Mouse (Mus musculus) hindbrain, embryonic 13.5 days (tissue): ENCODE measurements around the gene Sh3pxd2a. TPM values are rescaled to one million over a fixed set of nuclear protein-coding genes. Genes with fewer than 3 reads are reported as not detected.

Source experiments
- ATAC-seq: fragments of 200-750 bp; cut with Nextera tagmentation; 2 replicates; pipeline ENCODE4 v1.8.0; 2017; ENCODE audit warnings: moderate TSS enrichment; ENCODE audit not compliant: low FRiP score
- H3K27ac ChIP-seq: fragments of 300-500 bp; sonication (generic); 2 replicates; pipeline ENCODE4 v1.5.1; 2015; ENCODE audit warnings: inconsistent platforms, mild to moderate bottlenecking, moderate library complexity
- H3K27me3 ChIP-seq: fragments of 300-500 bp; sonication (generic); 2 replicates; pipeline ENCODE4 v1.6.1; 2015; ENCODE audit warnings: mild to moderate bottlenecking, inconsistent platforms
- H3K36me3 ChIP-seq: fragments of 300-500 bp; sonication (generic); 2 replicates; pipeline ENCODE4 v1.6.1; 2015; ENCODE audit warnings: mild to moderate bottlenecking, inconsistent platforms
- H3K4me1 ChIP-seq: fragments of 300-500 bp; sonication (generic); replicated peaks from 2 replicates; pipeline ENCODE4 v1.6.1; 2015; ENCODE audit warnings: inconsistent platforms
- H3K4me2 ChIP-seq: fragments of 300-500 bp; sonication (generic); 2 replicates; pipeline ENCODE4 v1.6.1; 2015; ENCODE audit warnings: inconsistent platforms, mild to moderate bottlenecking, moderate library complexity
- H3K4me3 ChIP-seq: fragments of 300-500 bp; sonication (generic); 2 replicates; pipeline ENCODE4 v1.5.1; 2015; ENCODE audit warnings: mild to moderate bottlenecking, inconsistent platforms
- H3K9ac ChIP-seq: fragments of 300-500 bp; sonication (generic); 2 replicates; pipeline ENCODE4 v1.6.1; 2015; ENCODE audit warnings: mild to moderate bottlenecking, inconsistent platforms
- H3K9me3 ChIP-seq: fragments of 300-500 bp; sonication (generic); 2 replicates; pipeline ENCODE4 v1.6.1; 2016; ENCODE audit warnings: inconsistent platforms
- WGBS: fragments of 180-500 bp; shearing (Covaris S2); methylation state at CpG from one replicate; pipeline ENCODE4 v1.1.7; 2015; 5-methylcytosine and 5-hydroxymethylcytosine counted together
- polyA plus RNA-seq: library from polyadenylated mRNA; unstranded; fragments of >200 nt; fragmentation: Nextera tagmentation; extraction: Ambion mirVana; gene quantifications from 2 replicates; pipeline ENCODE4 v1.2.1, GENCODE M21; 2015

Gene Sh3pxd2a
- polyA plus RNA-seq, 1 experiment from 2014 or later: 2.1 TPM

GRCm38 (mm10) chr19:47330743-47331227, 133.4 kb downstream of the Sh3pxd2a start:
- Histone ChIP-seq H3K4me2 (no peak overlapping the region), H3K4me3 (no peak overlapping the region), H3K4me1 (peaks cover 63% of the 10 kb centered on the region), H3K27ac (peak overlapping the region; percentile 66), H3K36me3 (no peaks in the 10 kb centered on the region), H3K9ac (no peak overlapping the region), H3K27me3 (no peaks in the 10 kb centered on the region), H3K9me3 (no peaks in the 10 kb centered on the region)
- peak; percentile 52 for ATAC-seq
- WGBS: 18% methylated on average over 10 of the region's 10 CpGs

DNA sequence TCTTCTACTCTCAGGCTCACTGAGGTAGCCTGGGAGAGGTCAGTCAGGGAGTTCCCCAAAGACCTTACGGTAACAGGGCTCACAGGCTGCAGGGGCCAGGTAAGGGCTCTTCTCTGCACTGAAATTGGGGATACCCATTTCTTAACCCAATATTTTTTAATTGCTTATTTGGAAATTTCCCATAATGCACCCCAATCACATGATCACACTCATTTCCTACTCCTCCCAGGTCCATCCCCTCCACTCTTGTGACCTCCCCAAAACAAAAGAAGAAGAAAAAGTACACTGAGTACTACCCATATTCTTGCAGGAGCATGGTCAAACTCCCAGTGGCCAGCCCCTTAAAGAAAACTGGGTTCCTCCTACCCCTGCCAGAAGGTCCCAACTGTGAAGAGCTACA, 135.1 kb downstream of the Sh3pxd2a start:
- 71% methylated on average over 1 of the region's 1 CpGs for WGBS
- Histone ChIP-seq H3K36me3 (no peaks in the 10 kb centered on the region), H3K9ac (no peak overlapping the region), H3K27me3 (no peaks in the 10 kb centered on the region), H3K4me3 (no peak overlapping the region), H3K4me1 (peaks cover 47% of the 10 kb centered on the region), H3K9me3 (no peaks in the 10 kb centered on the region), H3K27ac (no peak overlapping the region), H3K4me2 (no peak overlapping the region)
- ATAC-seq: no peak

GRCm38 (mm10) chr19:47327896-47328882, 136.0 kb downstream of the Sh3pxd2a start:
- H3K4me1 ChIP-seq: peaks cover 46% of the 10 kb centered on the region
- H3K4me2 ChIP-seq: no peak overlapping the region
- no peaks in the 10 kb centered on the region for H3K36me3 ChIP-seq
- H3K4me3 ChIP-seq: no peak overlapping the region
- no peaks in the 10 kb centered on the region for H3K9me3 ChIP-seq
- H3K27me3 ChIP-seq: no peaks in the 10 kb centered on the region
- peak overlapping the region; percentile 62 for H3K27ac ChIP-seq
- ATAC-seq: peak; percentile 43; the same call in 1 of the 2 replicates
- peak overlapping the region; percentile 56 for H3K9ac ChIP-seq
- 22% methylated on average over 11 of the region's 11 CpGs for WGBS

DNA sequence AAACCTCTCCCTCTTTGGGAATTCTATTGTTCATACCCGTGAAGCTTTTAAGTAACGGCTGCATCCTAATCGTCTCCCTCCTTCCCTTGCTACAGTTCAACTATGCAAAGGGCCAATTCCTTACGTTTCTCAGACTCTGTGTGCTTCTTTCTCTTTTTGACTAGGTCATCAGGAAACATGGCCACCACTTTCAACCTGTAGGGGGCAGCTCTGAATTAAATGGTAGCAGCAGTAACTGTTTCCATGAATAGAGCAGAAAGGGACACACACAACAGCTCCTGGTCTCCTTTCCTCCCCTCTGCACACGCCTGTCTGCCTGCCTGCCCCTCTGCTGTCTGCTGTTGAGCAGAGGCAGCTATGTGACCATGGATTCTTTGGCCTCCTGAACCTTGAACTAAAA, 138.3 kb downstream of the Sh3pxd2a start:
- no peak overlapping the region for H3K4me3 ChIP-seq
- H3K36me3 ChIP-seq: no peaks in the 10 kb centered on the region
- no peak overlapping the region for H3K4me2 ChIP-seq
- no peak overlapping the region for H3K9ac ChIP-seq
- H3K27ac ChIP-seq: no peak overlapping the region
- WGBS: 34% methylated on average over 5 of the region's 5 CpGs
- no peaks in the 10 kb centered on the region for H3K9me3 ChIP-seq
- no peak for ATAC-seq
- H3K4me1 ChIP-seq: peaks cover 43% of the 10 kb centered on the region
- no peaks in the 10 kb centered on the region for H3K27me3 ChIP-seq

- Histone ChIP-seq H3K4me3 (no peak overlapping the region), H3K27me3 (0 out of 2 replicates have a peak, but pooled peaks cover 3% of the 10 kb centered on the region), H3K27ac (no peak overlapping the region; the same call in 1 of the 2 replicates), H3K9me3 (no peaks in the 10 kb centered on the region), H3K4me2 (no peak overlapping the region), H3K36me3 (no peaks in the 10 kb centered on the region), H3K4me1 (peaks cover 53% of the 10 kb centered on the region), H3K9ac (no peak overlapping the region)
- no peak for ATAC-seq
- WGBS: 71% methylated on average over 11 of the region's 11 CpGs
These were observed 140.9 kb downstream of the Sh3pxd2a start for GRCm38 (mm10) chr19:47323096-47323849.

DNA sequence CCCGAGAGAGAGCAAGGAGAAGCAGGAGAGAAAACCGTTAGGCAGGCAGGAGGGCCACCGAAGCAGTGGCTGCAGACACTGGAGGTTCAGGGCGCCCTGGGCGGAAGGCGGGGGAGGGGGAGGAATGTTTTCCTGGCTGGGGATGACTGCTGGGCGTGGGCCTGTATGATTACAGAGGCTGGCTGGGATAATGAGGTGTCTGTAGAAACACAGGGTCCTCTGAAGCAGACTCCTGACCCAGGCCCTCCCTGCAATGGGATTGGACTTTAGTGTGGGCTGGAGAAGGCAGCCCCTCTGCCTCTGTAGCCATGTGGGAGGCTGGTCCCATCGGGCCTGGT, 143.9 kb downstream of the Sh3pxd2a start:
- no peaks in the 10 kb centered on the region for H3K9me3 ChIP-seq
- ATAC-seq: no peak
- peak overlapping the region; percentile 40; the same call in 1 of the 2 replicates for H3K27ac ChIP-seq
- H3K36me3 ChIP-seq: no peaks in the 10 kb centered on the region
- no peak overlapping the region for H3K4me2 ChIP-seq
- no peak overlapping the region for H3K4me3 ChIP-seq
- peaks cover 8% of the 10 kb centered on the region; the same call in 1 of the 2 replicates for H3K27me3 ChIP-seq
- peaks cover 62% of the 10 kb centered on the region for H3K4me1 ChIP-seq
- WGBS: 26% methylated on average over 8 of the region's 8 CpGs
- peak overlapping the region; percentile 55 for H3K9ac ChIP-seq

- H3K4me2 ChIP-seq: no peak overlapping the region
- no peak for ATAC-seq
- WGBS: 65% methylated on average over 10 of the region's 10 CpGs
- peak overlapping the region; percentile 55 for H3K9ac ChIP-seq
- H3K9me3 ChIP-seq: no peaks in the 10 kb centered on the region
- no peak overlapping the region for H3K4me3 ChIP-seq
- no peaks in the 10 kb centered on the region for H3K36me3 ChIP-seq
- no peak overlapping the region for H3K27ac ChIP-seq
- H3K4me1 ChIP-seq: peaks cover 68% of the 10 kb centered on the region
- peaks cover 14% of the 10 kb centered on the region; the same call in 1 of the 2 replicates for H3K27me3 ChIP-seq
These were observed 144.5 kb downstream of the Sh3pxd2a start for GRCm38 (mm10) chr19:47319521-47320330.

GRCm38 (mm10) chr19:47319061-47319460, 145.1 kb downstream of the Sh3pxd2a start:
- Histone ChIP-seq H3K27me3 (peaks cover 14% of the 10 kb centered on the region; the same call in 1 of the 2 replicates), H3K27ac (no peak overlapping the region), H3K9me3 (no peaks in the 10 kb centered on the region), H3K4me2 (no peak overlapping the region), H3K4me1 (peaks cover 75% of the 10 kb centered on the region), H3K9ac (no peak overlapping the region), H3K4me3 (no peak overlapping the region), H3K36me3 (no peaks in the 10 kb centered on the region)
- ATAC-seq: no peak
- 94% methylated on average over 8 of the region's 8 CpGs for WGBS

DNA sequence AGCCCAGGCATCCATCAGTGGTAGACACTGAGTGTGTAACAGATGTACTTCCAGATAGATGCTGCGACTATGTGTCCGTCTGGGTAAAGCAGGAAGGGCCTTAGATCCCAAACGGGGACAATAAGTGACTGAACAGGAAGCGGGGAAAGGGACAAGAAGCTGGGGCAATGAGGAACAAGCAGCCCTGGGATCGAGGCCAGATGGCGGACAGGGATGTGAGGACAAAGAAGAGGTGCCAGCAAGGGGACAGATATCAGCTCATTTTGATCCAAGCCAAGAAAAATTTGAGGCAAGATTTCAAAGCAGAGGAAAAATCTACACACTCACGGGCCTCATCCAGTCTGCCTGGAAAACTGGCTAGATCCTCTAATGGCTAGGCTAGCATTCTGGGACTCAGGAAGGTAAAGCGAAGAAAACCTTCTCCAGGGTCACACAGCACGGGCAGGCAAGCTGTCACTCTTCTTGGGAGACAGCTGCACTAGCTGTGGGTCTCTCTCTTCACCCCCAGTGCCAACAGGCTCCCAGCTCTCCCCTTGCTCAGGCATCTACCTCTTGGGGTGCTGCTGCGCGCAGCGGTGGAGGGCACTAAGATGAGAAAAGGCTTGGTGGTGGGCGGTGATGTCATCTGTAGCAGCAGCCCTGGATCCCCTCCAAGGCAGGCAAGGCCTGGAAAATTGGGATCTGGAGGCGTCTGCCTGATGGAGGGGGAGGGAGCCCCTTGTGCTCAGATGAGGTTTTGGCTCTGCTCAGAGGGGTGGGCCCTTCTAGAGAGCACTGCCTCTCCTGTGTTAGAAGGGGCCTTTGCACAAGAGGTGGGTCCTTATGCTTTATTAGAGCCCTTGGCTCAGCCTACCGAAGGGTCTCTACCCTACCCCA, 146.9 kb downstream of the Sh3pxd2a start:
- WGBS: 64% methylated on average over 15 of the region's 15 CpGs
- peaks cover 15% of the 10 kb centered on the region; the same call in 1 of the 2 replicates for H3K27me3 ChIP-seq
- H3K4me1 ChIP-seq: peaks cover 87% of the 10 kb centered on the region
- H3K4me2 ChIP-seq: no peak overlapping the region
- peak overlapping the region; percentile 29; the same call in 1 of the 2 replicates for H3K9ac ChIP-seq
- H3K9me3 ChIP-seq: no peaks in the 10 kb centered on the region
- peak overlapping the region; percentile 55 for H3K27ac ChIP-seq
- ATAC-seq: no peak; the same call in 1 of the 2 replicates
- H3K36me3 ChIP-seq: no peaks in the 10 kb centered on the region
- no peak overlapping the region for H3K4me3 ChIP-seq

DNA sequence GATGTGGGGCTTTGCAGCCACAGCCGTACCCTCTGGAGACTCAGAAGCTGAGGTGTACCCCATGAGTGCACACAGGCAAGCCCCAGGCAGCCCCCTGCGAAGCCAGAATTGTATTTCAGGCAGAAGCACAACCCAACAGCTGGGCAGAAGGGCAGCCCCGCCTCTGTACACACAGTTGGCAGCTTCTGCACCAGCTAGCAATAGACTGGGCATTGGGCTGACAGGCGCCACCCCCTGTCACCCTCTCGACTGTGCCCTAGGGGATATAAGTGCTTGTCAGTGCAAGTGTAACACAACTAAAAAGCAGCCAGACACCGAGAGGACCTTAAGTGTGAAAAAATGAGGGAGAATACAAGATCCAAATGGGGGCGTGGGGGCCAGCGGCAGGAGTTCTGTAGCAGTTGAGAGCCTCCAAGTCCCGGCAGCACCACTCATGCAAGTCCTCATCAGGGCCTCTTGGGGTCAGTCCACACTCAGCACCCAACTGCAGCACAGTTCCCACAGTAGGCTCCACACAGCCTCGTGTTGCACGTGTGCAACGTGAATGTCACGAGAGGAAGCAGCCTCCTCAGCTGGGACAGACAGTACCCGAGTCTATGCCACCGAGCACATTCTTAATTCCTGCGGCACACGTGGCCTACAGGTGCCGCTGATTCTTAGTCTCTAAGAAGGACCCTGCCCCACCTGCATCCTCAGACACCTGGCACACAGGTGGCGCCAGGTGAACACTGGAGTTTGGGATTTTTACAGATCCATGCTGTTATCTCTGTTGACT, 147.7 kb downstream of the Sh3pxd2a start:
- H3K9ac ChIP-seq: no peak overlapping the region; the same call in 1 of the 2 replicates
- H3K4me1 ChIP-seq: peaks cover 94% of the 10 kb centered on the region

More for the DNA sequence above, 147.7 kb downstream of the Sh3pxd2a start:
- ATAC-seq: no peak
- Histone ChIP-seq H3K4me3 (no peak overlapping the region), H3K36me3 (no peaks in the 10 kb centered on the region), H3K9me3 (no peaks in the 10 kb centered on the region), H3K27ac (no peak overlapping the region), H3K27me3 (peaks cover 17% of the 10 kb centered on the region; the same call in 1 of the 2 replicates), H3K4me2 (no peak overlapping the region)
- 75% methylated on average over 19 of the region's 19 CpGs for WGBS
